In the genomic region with DNA sequence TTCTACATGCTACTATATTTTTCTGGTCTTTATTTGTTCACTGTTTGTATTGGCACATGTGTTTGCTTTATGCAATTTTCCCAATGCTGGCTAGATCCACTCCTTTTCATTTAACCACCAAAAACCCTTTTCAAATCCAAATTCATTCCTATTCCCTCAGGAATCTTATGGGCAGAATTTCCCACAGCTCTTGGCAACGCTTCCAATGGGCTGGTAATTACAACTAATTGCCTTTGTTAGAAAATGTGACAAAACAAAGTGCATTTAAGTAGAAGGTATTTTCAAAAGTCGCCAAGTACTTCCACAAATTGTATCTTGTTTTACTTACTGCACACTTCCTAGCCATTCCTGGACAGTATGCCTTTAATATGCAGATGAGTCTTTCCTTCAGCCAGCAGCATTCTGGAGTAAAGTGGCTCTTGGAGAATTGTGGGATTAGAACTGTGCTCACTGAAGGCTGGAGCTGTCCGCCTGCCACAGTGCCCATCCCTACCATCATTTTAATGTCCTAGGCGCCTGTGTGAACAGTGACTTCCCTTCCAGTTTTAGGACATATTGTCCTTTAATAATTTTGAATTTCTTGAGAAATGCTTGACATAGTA, we compare ENCODE assay signal across 15 mouse cellular contexts.
DNase-seq lines count a peak whose midpoint lies in the region; ATAC-seq and TF ChIP-seq lines count a peak whose summit lies in the region.
"Had no signal": no experiment of that assay in that cellular context is flagged by ENCODE, and none has a peak within 500 bp of the region (broad histone marks: within the 10 kb centered on the region; RNA-seq: fewer than 3 reads in every experiment).

No protein-coding gene starts in this region.

- H3K4me1 ChIP-seq in kidney, adult 2 months (ENCODE audit: control insufficient read depth, insufficient read depth, low read length), result no peaks in the 10 kb centered on the region
- H3K4me1 ChIP-seq in kidney, embryonic 14.5 days (ENCODE audit: control insufficient read depth, insufficient read depth, low read length), result no peaks in the 10 kb centered on the region
- H3K4me1 ChIP-seq in forebrain, embryonic 15.5 days, result peaks cover 5% of the 10 kb centered on the region; the same call in 1 of the 2 replicates

- no peaks in the 10 kb centered on the region for H3K36me3 ChIP-seq in kidney, adult 2 months (ENCODE audit: control insufficient read depth, insufficient read depth, low read length)
- no peaks in the 10 kb centered on the region for H3K36me3 ChIP-seq in kidney, embryonic 14.5 days (ENCODE audit: control insufficient read depth, insufficient read depth, low read length)
- no peaks in the 10 kb centered on the region for H3K36me3 ChIP-seq in forebrain, embryonic 15.5 days
- H3K36me3 ChIP-seq: G1E had no signal

- H3K9me3 ChIP-seq in kidney, embryonic 14.5 days (ENCODE audit: control insufficient read depth, low read length), result no peaks in the 10 kb centered on the region
- no peaks in the 10 kb centered on the region for H3K9me3 ChIP-seq in forebrain, embryonic 15.5 days
- H3K9me3 ChIP-seq: G1E had no signal

- no peak overlapping the region for H3K27ac ChIP-seq in kidney, adult 2 months (ENCODE audit: insufficient read depth, low read depth, low read length)
- no peak overlapping the region for H3K27ac ChIP-seq in kidney, embryonic 14.5 days (ENCODE audit: low read depth, low read length)
- no peak overlapping the region for H3K27ac ChIP-seq in forebrain, embryonic 15.5 days (replicated peaks)
- H3K27ac ChIP-seq: kidney, postnatal 0 days; left cerebral cortex, adult 2 months had no signal

- no peak for ATAC-seq in kidney, embryonic 14.5 days (ENCODE audit: low FRiP score, low TSS enrichment)
- ATAC-seq in forebrain, embryonic 15.5 days (replicated peaks), result peak; percentile 68
- no peak for ATAC-seq in erythroid progenitor cell, adult 5-6 weeks (replicated peaks; ENCODE audit: low FRiP score, poor library complexity, severe bottlenecking)
- no peak for ATAC-seq in granulocyte monocyte progenitor cell, adult 5-6 weeks (replicated peaks; ENCODE audit: poor library complexity, severe bottlenecking)
- ATAC-seq: lung, postnatal 0 days had no signal

- TF ChIP-seq CTCF in kidney, adult 2 months (conservative IDR thresholded peaks at IDR 0.05; ENCODE audit: insufficient read depth, insufficient read length, low read depth, low read length), result no peak

- WGBS in kidney, adult 2 months, result 63% methylated on average over 4 of the region's 4 CpGs
- 62% methylated on average over 4 of the region's 4 CpGs for WGBS in kidney, embryonic 14.5 days
- 15% methylated on average over 4 of the region's 4 CpGs for WGBS in forebrain, embryonic 15.5 days

- TF ChIP-seq POLR2A in kidney, adult 2 months (IDR thresholded peaks at IDR 0.05; ENCODE audit: low read depth, low read length), result no peak

- H3K9ac ChIP-seq in kidney, embryonic 14.5 days (ENCODE audit: low read depth, low read length), result no peak overlapping the region
- H3K9ac ChIP-seq in forebrain, embryonic 15.5 days (replicated peaks), result no peak overlapping the region

- peak; percentile 37 to 50 for DNase-seq in cerebellum, postnatal 14 days
- no peak for DNase-seq in cerebellum, postnatal 36 days
- peak; percentile 30 for DNase-seq in kidney, adult 2 months
- peak; percentile 74 for DNase-seq in Muller cell, postnatal 12 days (ENCODE audit: inconsistent ontology term)
- DNase-seq: heart, postnatal 36 days; spleen, adult 18-20 months had no signal

- no peak overlapping the region for H3K4me3 ChIP-seq in kidney, adult 2 months (ENCODE audit: insufficient read depth, low read depth, low read length)
- no peak overlapping the region for H3K4me3 ChIP-seq in kidney, embryonic 14.5 days (ENCODE audit: low read length)
- no peak overlapping the region for H3K4me3 ChIP-seq in forebrain, embryonic 15.5 days
- H3K4me3 ChIP-seq: left cerebral cortex, adult 2 months had no signal

- no peak overlapping the region for H3K4me2 ChIP-seq in kidney, embryonic 14.5 days (replicated peaks; ENCODE audit: low read depth, low read length)
- H3K4me2 ChIP-seq in forebrain, embryonic 15.5 days (replicated peaks), result no peak overlapping the region
- H3K4me2 ChIP-seq: liver, embryonic 11.5 days had no signal

- H3K27me3 ChIP-seq in kidney, adult 2 months (replicated peaks; ENCODE audit: control insufficient read depth, insufficient read depth, low read length), result no peaks in the 10 kb centered on the region
- no peaks in the 10 kb centered on the region for H3K27me3 ChIP-seq in kidney, embryonic 14.5 days (ENCODE audit: control insufficient read depth, insufficient read depth, low read length)
- peaks cover 10% of the 10 kb centered on the region; the same call in 1 of the 2 replicates for H3K27me3 ChIP-seq in forebrain, embryonic 15.5 days

Comparison
In these comparisons a context has a peak if more than half of its experiments do, and no peak if none do; other contexts are left out.
1. DNase-seq: peak in cerebellum, postnatal 14 days (2 of 2), kidney, adult 2 months (single experiment) and Muller cell, postnatal 12 days (single experiment); none in cerebellum, postnatal 36 days (0 of 2).